Mouse (Mus musculus): Measurements from ENCODE around the gene AI854703.

DNA sequence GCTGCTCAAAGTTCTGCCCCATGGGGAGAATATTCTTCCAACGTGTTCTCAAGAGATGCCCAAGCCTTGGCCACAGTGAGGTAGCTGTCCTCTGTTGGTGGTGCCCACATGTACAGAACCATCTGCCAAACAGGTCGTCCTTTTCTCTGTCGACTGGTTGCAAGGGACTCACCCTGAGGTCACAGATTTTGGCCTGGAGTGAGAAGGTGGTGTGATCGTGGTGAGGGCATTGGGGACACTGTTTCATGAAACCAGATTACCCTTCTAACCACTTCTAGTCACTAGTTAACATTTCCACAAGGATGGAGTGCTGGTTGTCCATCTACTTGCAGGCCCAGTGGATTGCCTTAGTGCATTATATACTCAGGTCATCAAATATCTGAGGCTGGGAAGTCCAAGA, 22.2 kb downstream of the AI854703 start:
- TF ChIP-seq CTCF (IDR thresholded peaks at IDR 0.05; ENCODE audit: control insufficient read depth, insufficient read depth, low read length) (no peak), POLR2A (IDR thresholded peaks at IDR 0.05; ENCODE audit: borderline replicate concordance, control insufficient read depth, low read depth, low read length) (no peak)
